Mouse (Mus musculus): ENCODE results near the gene Majin.

GRCm38 (mm10) chr19:6139701-6140100 is 44.5 kb upstream of the Majin start:
- TF ChIP-seq CTCF (IDR thresholded peaks at IDR 0.05; ENCODE audit: control insufficient read depth, insufficient read depth, insufficient replicate concordance, low read depth, low read length) (no peak), POLR2A (IDR thresholded peaks at IDR 0.05; ENCODE audit: control insufficient read depth, low read depth, low read length) (no peak)

All from testis, adult 2 months (tissue).